Mouse (Mus musculus) spleen, adult 2 months (tissue): ENCODE measurements around the gene Msl1. TPM values are rescaled to one million over a fixed set of nuclear protein-coding genes. Genes with fewer than 3 reads are reported as not detected.
A peak's percentile ranks its signal among the peaks of the same experiment; 100 is the strongest.

ENCODE experiments used
- DNase-seq, 2 experiments: peaks; one replicate each; pipeline versions ENCODE4 v3.0.0 to v3.0.0-alpha.2; 2012 to 2021; ENCODE audit warnings: low spot score in 2 of 2, low read depth in 1 of 2
- H3K27ac ChIP-seq: fragments of 200-500 bp; 2 replicates; pipeline ENCODE4 v1.5.1; 2012; ENCODE audit warnings: low read length, inconsistent platforms; ENCODE audit not compliant: insufficient read depth
- H3K27me3 ChIP-seq: fragments of 200-500 bp; 2 replicates; pipeline ENCODE4 v1.6.1; 2012; ENCODE audit warnings: mild to moderate bottlenecking, moderate library complexity, low read length, inconsistent platforms; ENCODE audit not compliant: control insufficient read depth, insufficient read depth
- H3K36me3 ChIP-seq: fragments of 200-500 bp; 2 replicates; pipeline ENCODE4 v1.6.1; 2012; ENCODE audit warnings: mild to moderate bottlenecking, low read length, inconsistent platforms; ENCODE audit not compliant: control insufficient read depth, insufficient read depth
- H3K4me1 ChIP-seq: fragments of 200-500 bp; 2 replicates; pipeline ENCODE4 v1.6.1; 2011; ENCODE audit warnings: inconsistent platforms; ENCODE audit not compliant: control insufficient read depth, insufficient read depth, insufficient read length
- H3K4me3 ChIP-seq: fragments of 200-500 bp; 2 replicates; pipeline ENCODE4 v1.5.1; 2011; ENCODE audit warnings: mild to moderate bottlenecking, inconsistent platforms; ENCODE audit not compliant: insufficient read depth, insufficient read length; ENCODE audit errors: extremely low read depth
- CTCF ChIP-seq: fragments of 200-500 bp; IDR thresholded peaks from 2 replicates; pipeline ENCODE4 v1.5.1; 2011; ENCODE audit warnings: mild to moderate bottlenecking, inconsistent platforms; ENCODE audit not compliant: insufficient read depth, insufficient read length, insufficient replicate concordance; ENCODE audit errors: extremely low read depth
- POLR2A ChIP-seq: fragments of 200-500 bp; IDR thresholded peaks from 2 replicates; pipeline ENCODE4 v1.6.1; 2011; ENCODE audit warnings: low read depth, low read length, inconsistent platforms
- WGBS: fragments of 180-500 bp; shearing (Covaris S2); methylation state at CpG from one replicate; pipeline ENCODE4 v1.1.7; 2018; 5-methylcytosine and 5-hydroxymethylcytosine counted together
- polyA plus RNA-seq: library from polyadenylated mRNA; depleted of rRNA; stranded (reverse); fragments of >200 nt; gene quantifications from 2 replicates; pipeline ENCODE4 v1.2.3, GENCODE M21; 2012; rRNA removed

Msl1 gene
- polyA plus RNA-seq: 23.3 and 41.2 TPM in 2 replicates

- no peaks in the 10 kb centered on the region for H3K27me3 ChIP-seq
- TF ChIP-seq CTCF (no peak), POLR2A (no peak)
- peak within 1 kb of the TSS; percentile 95 for H3K4me3 ChIP-seq
- H3K27ac ChIP-seq: peak within 1 kb of the TSS; percentile 96
- H3K4me1 ChIP-seq: peaks cover 8% of the 10 kb centered on the region
- H3K36me3 ChIP-seq: peaks cover 8% of the 10 kb centered on the region
- peak; percentile 54 to 82 for DNase-seq
- WGBS: under 1% methylated on average over 53 of the region's 89 CpGs
These were observed at the start of gene Msl1 for GRCm38 (mm10) chr11:98795015-98795713. Msl1 (plus strand) TSS chr11:98795516.

DNA sequence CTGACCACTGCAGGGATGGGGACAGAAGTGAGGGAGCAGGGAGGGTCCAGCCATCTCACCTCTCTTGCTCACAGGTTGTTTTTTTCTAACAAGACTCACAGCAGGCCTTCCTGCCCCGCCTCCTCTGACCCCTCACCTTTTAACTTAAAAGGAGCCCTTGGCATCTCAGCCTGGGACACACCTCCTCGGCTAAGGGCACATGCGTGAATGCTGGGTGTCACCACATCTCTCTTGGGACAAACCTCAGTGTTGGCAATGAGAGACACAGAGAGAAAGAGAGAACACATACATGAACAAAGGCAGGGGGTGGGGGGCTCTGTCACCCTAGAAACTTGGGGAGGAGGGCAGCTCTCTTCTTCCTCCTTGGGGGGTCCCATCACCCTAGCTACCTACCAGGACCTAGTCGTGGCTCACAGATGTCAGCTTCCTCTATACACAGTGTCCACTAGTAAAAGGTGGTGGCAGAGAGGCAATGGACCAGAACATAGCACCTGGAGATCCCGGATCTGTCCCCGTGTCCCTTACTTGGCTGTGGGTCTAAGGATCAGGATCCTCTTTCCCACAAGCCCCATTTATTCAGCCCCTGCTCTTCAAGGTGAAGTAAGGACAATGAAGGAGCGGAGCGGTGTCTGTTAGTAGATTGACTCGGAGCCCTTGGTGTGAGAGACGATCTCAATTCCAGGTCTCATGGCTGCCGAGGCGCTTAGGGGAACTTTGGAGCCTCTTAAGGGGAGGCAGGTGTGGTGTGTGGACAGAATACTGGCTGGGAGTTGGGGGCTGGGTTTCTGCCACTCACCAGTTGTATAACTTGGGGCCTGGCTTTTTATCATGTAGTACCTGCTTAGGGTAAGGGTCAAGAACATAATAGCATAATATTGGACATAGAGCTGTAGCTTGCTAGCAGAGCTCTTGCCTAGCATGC is 49.1 kb upstream of the Msl1 start:
- no peak for TF ChIP-seq POLR2A
- TF ChIP-seq CTCF: no peak
- H3K27ac ChIP-seq: no peak overlapping the region
- H3K4me3 ChIP-seq: no peak overlapping the region
- H3K4me1 ChIP-seq: peaks cover 37% of the 10 kb centered on the region
- H3K27me3 ChIP-seq: no peaks in the 10 kb centered on the region
- DNase-seq: no peak
- 54% methylated on average over 12 of the region's 12 CpGs for WGBS
- H3K36me3 ChIP-seq: no peaks in the 10 kb centered on the region

DNA sequence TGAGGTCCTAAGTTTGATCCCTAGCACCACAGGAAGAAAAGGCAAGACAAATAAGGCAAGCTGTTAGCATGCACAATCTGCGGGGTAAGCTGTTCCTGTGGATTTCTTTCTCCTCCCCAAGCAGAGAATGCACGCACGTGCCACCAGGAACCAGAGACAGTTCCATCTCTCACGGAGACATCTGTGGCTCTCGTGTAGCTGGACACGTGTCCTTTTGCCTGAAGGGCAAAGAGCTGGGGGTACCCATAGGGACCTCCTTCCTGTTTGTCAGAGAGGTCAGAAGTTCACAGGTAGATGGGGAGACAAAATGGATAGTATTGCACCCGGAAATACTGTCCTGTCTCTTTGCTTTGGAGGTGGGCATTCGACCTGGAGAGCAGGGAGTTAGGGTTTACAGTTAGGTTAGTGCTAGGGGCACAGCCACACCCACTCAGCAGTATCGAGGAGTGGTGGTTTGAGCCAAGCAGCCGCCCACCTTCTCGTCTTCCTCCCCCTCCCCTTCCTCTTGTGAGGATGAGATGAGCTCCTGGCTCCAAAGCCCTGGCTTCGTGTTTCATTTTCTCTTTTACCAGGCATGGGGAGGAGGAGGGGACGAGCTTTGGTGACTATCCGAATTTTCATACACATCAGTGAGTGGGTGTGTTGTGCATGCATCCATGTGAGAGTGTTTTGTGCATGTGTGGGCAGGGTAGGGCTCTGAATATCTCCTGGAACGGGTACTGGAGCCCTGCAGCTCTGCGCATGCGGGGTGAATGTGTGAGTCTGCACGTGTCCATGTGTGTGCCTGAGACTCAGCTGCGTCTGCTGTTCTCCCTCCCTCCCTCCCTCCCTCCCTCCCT is 48.2 kb upstream of the Msl1 start:
- H3K27me3 ChIP-seq: no peaks in the 10 kb centered on the region
- H3K4me1 ChIP-seq: peaks cover 40% of the 10 kb centered on the region
- 0 out of 2 replicates have a peak overlapping the region, but pooled peaks have one; percentile 4 for H3K27ac ChIP-seq
- TF ChIP-seq POLR2A (no peak), CTCF (no peak)
- WGBS: 2% methylated on average over 19 of the region's 19 CpGs
- peak in 1 of 2 experiments; percentile 56 for DNase-seq
- no peaks in the 10 kb centered on the region for H3K36me3 ChIP-seq
- peak overlapping the region; percentile 44 for H3K4me3 ChIP-seq

DNA sequence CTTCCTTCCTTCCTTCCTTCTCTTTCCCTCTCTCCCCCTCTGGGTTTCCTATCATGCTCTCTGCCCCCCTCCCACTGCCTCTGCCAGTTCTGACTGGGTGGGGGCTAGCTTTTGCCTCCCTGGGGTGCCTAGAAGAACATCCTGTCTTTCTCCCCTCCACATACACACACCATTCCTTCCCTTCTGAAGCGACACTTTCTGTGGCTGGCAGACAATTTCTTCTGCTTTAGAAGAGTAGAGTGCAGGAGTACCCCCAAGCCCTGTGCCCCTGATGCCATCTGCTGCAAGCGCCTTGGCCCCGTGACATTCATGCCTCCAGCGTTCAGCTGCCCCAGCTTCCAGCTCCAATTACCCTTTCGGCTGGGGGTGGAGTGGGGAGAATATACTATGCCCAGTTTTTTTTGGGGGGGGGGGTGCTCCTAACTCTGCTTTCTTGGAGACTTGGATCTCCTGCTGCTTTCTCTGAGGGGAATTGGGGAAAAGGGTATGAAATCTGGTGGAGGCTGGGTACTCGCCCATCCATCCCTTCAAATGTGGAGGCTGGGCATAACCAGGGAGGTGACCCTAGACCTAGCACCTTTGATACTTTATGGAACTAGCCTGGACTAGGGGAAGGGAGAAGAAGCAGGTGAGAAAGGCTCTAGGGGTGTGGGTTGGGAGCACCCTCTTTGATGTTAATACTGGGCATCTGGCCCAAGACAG is 47.4 kb upstream of the Msl1 start:
- no peak for DNase-seq
- H3K4me3 ChIP-seq: no peak overlapping the region

DNA sequence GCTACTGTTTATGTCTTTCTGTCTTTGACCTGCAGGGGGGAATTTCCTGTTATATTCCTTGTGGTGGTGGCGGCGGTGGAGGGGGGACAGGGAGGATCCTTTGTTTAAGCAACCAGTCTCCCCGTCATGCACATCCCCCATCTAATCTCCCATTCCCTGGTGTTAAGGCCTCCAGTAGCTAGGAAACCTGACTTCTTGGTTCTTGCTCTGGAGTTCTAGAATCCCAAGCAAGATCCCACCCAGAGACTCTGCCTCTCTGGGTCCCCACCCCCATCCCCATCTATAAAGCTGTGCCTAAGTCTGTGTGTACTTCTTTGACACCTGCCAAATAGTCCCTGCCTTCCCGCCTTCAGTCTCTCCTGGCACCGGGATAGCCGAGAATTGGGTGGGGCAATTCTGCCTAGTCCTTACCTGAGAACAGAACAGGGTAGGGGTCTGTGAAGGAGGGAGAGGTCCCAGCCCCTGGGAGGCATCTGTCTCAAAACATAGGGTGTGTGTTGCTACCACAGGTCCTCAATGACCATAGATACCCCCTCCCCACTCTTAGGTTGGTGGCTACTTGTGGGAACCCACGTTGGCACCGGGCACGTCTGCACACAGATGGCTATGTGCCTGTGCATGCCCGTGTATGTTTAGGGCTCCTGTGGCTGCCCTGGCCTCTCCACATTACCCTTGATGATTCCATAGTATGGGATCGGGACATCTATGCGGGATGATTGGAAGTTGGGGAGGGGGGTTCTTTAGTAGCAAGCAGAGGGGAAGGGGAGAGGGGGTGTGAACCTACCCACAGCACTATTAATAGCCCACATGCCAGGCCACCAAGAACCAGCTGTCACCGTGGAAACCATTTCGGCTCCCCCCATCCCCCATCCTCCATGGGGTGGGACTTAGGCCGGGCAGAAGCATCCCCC is 46.6 kb upstream of the Msl1 start:
- 53% methylated on average over 15 of the region's 15 CpGs for WGBS
- H3K4me3 ChIP-seq: no peak overlapping the region
- H3K27ac ChIP-seq: no peak overlapping the region

More for the DNA sequence above, 47.4 kb upstream of the Msl1 start:
- H3K27ac ChIP-seq: no peak overlapping the region; the same call in 1 of the 2 replicates
- H3K27me3 ChIP-seq: no peaks in the 10 kb centered on the region
- no peaks in the 10 kb centered on the region for H3K36me3 ChIP-seq
- TF ChIP-seq POLR2A (no peak), CTCF (no peak)
- H3K4me1 ChIP-seq: peaks cover 38% of the 10 kb centered on the region
- WGBS: 27% methylated on average over 6 of the region's 6 CpGs

More for the DNA sequence above, 46.6 kb upstream of the Msl1 start:
- TF ChIP-seq POLR2A (no peak), CTCF (no peak)
- Histone ChIP-seq H3K36me3 (no peaks in the 10 kb centered on the region), H3K4me1 (peaks cover 38% of the 10 kb centered on the region), H3K27me3 (no peaks in the 10 kb centered on the region)
- no peak for DNase-seq
